Mouse (Mus musculus) hindlimb bud, embryonic 11.5 days (tissue): Measurements from ENCODE around the gene Il11ra1.
"Not testable (repeated sequence)": the region's sequence is repeated elsewhere in the genome, so short reads cannot be mapped to it uniquely, and the experiment has no call there.

ENCODE experiments used
- DNase-seq: peaks from one replicate; pipeline ENCODE4 v3.0.0-alpha.2; 2012; ENCODE audit warnings: low read depth, low spot score; ENCODE audit errors: extremely low spot score

The Il11ra1 gene

DNA sequence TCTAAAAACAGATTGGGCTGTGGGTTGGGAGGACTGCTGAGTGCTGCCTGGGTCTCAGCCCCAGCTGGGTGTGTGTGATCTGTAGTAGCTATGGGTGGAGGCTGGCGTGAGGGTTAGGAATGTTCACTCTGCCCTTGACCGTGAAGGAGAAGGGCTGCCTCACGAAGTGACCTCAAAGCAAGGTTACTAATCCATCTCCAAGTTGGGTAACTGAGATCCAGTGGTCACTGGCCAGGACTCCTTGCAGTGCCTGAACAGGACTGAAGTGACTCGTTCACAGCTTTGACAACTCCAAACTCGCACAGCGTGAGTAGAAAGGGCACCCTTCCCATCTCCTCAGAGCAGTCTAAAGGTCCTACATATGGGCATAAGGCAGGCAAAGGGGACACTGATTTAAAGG is 20.9 kb upstream of the Il11ra1 start:
- no peak for DNase-seq

DNA sequence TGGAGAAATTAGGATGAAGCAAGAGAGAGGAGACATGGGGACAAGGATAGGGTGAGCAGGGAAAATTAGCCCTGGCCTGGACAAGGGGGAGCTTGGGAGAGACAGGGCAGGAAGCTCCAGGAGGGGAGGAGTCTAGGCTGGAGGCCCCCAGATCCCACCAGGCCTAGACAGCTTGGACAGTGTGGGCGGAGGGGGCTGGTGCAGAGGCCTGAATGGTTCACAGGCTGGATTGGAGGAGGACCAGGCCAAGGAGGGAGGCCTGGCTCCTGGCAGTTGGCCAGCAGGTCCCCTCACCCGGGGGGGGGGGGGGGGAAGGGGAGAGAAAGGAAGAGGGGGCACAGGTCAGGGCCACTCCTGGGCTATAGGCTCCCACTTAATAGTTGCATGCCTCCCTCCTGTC is 20.5 kb upstream of the Il11ra1 start:
- DNase-seq: no peak

DNA sequence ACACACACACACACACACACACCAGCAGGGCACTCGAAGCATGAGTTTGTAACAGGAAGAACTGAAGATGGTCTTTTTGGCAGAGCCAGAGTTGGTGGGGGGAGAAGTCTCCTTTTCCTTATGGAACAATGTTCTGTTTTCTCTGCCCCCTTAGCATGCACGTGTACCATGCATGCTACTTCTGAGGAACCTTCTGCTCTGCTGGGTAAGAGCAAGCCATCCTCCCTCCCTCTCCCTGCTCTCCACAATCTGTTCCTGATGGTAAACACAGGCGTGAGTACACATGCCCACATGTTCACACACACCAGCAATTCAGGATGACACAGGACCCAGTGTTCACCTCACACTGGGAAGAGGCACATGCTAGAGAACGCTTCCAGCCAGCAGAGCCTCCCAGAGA is 18.6 kb upstream of the Il11ra1 start:
- DNase-seq: no peak

DNA sequence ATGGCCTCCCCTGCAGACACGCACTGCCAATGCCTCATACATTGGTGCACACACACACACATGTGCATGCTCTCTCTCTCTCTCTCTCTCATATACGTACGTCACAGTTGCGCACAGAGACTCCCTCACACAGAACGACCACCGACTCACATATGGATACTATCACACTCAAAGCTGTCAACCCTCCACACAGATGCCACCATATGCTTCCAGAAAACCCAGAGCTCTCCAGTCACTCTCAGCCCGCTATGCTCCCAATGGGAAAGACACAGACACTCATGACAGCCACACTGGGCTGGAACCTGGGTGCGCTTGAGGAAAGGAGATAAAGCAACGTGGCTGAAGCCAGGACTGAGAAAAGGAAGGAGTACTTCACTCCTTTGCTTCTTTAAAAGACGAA is 17.8 kb upstream of the Il11ra1 start:
- no peak for DNase-seq

DNA sequence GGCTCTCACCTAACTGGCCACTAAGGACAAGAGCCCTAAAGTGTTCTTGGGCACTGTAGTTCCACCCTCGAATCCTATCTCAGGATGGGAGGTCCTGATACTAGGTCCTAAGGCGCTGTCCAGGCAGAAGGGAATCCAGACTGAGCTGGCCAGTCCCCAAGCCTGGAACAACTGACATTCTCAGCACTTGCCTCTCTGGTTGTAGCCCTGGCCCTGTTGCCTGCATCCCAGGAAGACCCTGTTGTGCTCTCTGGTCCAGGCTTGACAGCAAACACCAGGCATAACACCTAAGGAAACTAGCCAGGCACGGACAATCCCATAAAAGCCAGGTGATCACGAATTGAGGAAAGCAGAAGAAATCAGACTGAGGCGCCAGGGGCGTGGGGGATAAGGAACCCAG is 17.0 kb upstream of the Il11ra1 start:
- DNase-seq: no peak

DNA sequence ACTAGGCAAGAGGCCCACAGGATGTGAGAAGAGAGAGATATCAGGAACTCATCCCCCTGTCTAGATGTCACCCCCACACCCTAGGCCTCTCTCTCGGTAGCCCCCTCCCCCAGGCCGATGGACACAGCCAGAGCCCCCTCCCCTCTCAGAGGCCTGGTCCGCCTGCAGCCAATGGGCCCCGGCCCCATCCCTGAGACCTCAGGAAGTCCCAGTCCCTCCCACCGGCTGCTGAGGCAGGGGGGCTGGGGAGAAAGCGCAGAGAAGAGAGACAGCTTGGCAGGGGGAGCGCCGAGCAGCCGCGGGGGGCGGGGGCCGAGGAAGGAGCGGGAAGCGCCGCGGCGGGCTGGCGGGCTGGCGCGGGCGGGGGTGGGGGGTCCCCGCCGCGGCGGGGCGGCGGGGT is 16.5 kb upstream of the Il11ra1 start:
- DNase-seq: not testable (repeated sequence)

DNA sequence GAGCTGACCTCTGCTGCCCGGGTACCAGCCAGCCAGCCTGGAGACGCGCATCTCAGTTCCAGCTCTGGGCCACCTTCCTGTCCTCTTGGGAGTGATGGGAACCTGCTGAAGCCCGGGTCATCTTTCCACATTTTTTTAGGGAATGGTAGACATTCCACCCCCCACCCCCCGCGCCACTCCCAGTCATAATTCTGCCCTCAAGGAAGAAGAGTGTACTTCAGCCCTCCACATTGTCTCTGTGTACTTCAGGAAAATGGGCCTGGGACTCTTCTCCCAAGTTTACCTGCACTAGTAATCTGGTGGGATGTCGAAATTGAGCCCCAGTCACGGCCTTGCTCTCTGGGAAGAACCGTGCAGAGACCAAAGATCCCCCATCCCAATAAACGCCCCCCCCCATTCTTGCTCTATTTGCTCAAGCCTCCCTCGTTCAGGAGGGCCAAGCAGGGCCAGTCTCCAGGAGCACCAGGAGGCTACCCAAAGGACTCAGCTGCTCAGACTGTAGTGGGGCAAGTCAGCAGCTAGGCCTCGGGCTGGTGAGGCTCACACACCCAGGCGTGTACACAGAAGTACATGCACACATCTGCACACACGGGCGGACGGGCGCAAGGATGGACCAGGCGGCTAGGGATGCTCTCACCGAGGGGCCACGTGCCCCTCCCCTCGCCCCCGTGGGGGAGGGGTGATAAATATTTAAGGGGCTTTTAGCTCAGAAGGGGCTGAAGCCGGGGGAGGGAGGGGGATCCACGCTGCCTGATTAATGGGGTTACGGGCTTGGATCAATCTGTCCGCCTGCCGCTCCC is 15.5 kb upstream of the Il11ra1 start:
- not testable (repeated sequence) for DNase-seq

DNA sequence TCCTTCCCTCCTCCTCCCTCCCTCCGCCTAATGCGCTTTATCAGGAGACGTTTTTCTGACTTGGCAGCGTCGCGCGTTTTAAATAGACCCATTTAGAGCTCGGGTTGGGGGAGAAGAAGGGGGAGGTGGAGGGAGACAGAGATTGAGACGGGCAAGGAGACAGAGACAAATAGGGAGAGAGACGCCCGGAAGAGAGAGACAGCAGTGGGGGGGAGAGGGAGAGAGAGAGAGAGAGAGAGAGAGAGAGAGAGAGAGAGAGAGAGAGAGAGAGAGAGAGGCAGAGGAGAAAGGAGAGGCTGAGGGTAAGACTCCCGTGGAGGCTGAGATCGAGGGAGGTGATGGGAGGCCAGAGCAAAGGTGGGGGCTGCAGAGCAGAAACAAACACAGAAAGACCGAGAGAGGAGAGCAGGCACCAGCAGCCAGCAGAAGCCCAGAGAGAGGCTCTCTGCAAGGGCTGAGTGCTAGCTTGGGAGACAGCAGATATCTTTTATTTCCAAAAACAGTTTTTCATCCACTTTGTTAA is 14.8 kb upstream of the Il11ra1 start:
- DNase-seq: not testable (repeated sequence)

DNA sequence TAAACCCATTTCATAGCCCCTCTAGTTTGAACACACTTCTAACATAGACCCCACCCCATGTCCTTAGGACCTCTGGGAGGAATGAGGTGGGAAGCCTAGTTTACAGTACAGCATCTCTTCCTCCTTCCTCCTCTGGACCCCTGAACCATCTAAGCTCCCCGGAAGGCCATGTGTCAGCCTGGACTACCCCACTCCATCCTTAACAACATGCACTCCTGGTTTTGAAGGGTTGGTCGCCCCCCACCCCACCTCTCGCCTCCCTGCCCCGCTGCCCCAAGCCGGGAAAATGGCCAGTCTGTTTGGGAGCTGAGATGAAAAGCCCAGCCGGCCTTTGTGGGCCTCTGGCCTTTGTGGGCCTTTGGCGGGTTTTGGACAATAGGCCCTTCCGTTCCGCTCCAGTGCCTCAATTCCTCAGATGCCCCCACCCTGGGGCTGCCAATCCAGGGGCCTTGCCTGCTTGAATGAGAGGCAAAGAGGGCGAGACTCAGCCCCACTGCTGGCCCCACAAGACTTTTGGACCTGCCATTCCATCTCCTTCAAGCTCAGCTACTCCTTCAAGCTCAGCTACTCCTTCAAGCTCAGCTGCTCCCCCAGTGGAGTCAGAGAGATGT is 13.8 kb upstream of the Il11ra1 start:
- DNase-seq: not testable (repeated sequence)

DNA sequence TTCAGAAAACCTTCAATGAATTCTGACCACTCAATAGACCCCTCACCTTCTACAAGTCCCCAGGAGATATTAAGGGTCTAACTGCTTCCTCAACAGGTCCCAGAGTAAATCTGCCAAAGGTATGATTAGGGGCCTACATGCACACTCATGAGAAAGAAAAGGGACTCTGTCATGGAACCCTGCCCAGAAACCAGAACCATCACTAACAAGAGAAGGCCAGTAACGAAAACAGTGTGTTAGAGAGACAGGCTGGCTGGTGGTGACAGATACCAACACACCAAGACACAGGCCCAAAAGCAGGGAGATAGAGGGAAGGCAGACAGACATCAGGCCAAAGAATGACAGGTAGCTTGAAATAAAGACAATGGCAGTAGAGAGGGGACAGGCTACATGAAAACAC is 11.2 kb upstream of the Il11ra1 start:
- DNase-seq: not testable (repeated sequence)

DNA sequence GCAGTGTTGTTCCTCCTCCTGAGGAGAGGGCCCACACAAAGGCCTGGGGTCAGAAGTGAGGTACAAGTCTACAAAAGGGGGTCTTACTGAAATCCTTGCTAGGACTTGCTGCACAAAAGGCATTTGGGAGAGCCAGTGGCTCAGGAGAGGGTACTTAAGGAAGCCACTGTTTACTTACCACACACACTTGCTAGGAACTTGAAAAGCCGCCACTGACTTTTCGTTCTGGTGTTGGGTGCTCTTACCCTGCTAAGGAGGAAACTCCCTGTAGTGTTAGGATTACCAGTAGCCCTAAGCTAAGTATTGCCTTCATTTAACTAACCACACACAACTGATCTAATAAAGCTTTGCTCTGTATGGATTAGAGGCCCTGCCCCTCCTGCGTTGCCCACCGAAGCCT is 9.8 kb upstream of the Il11ra1 start:
- DNase-seq: not testable (repeated sequence)

DNA sequence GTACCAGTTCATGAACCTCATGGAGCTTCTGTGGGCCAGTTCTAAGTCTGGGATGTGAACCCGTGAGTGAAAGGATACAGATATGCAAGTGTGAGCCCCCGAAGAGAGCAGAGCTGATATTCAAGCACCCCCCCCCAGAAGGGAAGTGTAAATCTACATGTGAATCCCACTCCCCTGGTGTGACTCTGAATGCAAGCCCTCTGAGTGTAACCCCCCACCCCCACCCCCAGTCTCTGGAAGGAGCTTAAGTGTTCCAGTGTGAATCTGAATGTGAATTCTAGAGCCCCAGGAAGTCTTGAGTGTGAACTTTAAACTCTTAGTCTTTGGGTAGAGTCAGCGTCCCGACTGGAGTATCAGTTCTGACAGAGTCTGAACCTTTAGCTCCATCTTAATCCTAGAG is 6.3 kb upstream of the Il11ra1 start:
- not testable (repeated sequence) for DNase-seq

DNA sequence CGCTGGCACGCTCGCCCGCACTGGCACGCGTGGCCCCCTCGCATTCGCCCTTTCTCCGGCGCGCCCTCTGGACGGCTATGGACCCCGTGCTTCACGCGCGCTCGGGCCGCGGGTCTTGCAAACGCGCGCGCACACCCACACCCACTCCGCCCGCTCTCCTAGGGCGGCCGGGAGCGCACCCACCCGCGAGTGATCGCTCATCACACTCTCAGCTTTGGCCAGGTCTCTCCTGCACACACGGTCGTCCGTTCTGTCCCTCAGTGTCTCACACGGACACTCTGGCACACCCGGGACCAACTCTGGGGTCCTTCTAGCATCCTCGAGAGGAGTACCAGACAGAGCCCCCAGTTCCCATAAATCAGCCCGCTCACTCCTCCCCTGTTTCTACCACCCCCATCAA is 4.0 kb upstream of the Il11ra1 start:
- not testable (repeated sequence) for DNase-seq

DNA sequence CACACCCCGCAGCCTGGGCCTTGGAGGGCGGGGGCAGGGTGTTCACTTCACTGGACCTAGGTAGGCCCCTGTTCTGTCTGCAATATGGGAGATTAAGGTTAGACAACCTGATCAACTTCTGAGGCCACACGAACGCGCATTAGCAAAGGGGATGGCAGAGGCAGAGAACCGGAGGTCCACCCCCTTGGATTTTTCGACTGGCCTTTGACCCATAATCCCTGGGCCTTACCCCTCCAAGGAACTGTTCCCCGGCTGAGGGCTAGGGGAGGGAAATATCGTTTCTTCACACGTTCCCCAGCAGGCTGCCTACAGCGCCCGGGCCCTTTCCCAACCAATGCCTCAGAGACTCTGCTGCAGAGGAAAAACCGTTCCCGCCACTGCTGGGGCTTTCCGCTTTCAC is 3.3 kb upstream of the Il11ra1 start:
- not testable (repeated sequence) for DNase-seq

DNA sequence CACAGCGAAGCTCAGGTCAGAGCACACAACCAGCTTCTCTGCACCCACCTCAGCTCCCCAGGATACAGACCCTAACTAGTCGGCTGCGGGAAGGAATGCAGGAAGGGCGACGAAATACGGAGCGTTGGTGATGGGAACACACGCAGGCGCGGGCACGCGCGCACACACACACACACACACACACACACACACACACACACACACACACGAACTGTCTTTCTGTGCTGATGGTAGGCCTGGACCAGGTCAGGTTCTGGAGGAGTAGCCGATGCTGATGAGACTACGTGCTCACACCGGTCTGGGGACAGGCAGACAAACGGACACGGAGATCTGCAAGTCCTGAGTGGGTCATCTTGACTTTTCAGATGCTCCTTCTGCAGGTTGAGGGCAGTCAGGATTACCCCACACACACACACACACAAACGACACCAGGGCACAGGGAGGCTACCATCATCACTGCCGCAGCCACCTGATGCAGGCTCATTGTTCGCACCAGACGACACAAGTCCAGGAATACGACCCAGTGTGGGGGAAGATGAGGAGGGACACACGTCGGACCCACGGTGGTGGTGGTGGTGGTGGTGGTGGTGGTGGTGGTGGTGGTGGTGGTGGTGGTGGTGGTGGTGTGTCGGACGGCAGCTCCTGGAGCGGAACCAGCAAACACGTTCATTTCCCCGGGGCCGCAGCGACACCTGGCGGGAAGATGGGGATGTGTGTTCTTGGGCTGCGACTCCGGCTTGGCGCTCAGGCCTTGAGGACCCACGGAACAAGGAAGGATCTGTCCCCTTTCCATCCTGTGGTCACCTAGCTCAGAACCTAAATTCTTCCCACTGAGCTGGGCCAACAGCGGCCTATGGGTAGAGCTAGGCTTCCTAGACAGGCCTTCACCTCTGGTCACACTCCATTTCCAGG is 2.6 kb upstream of the Il11ra1 start, which contains the start of gene Cntfr:
Cntfr (minus strand) TSS at position 160 of the 912 bp plus-strand sequence.
- not testable (repeated sequence) for DNase-seq

DNA sequence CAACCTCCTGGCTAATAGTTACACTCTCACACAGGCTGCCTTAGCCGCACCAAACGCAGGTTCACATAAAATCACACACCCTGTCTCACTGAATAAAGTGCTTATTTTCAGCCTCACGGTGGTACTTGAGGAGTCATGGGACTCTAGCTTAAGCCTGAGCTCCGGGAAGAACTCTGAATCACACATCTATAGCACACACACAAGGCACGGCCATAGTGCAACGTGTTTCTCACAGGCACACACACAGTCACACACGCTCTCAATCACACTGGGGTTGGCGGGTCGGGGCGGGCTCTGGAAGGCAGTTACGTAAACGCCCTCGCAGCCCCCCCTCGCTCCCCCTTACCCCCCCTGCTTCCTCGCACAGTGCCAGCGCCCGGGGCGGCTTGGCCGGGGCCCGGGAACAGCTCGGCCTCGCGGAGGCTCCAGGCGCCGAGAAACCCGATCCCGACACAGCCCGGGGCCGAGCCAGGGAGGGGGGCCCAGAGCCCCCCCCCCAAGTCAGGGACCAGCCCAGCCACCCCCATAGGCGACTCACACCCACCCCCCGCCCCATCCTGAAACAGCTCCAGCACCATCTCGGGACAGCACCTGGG is 1.3 kb upstream of the Il11ra1 start:
- DNase-seq: not testable (repeated sequence)

DNA sequence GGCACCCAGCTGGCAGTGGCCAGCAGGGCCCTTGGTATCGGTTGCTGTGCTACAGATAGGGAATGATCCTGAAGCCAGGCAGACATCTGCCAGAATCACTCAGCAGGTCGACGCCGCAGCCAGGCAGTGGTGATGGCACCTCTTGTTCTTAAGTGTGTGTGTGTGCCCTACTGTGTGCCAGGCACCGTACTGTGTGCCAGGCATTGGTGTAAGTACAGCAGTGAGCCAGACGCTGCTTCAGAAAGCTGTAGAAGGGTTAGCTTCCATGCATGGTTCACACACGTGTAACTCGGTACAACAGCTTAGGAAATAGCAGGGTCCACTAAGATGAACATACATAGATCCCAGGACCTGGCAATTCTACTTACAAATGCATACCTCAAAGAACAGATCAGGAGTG is 435 bp downstream of the Il11ra1 start:
- DNase-seq: not testable (repeated sequence)

DNA sequence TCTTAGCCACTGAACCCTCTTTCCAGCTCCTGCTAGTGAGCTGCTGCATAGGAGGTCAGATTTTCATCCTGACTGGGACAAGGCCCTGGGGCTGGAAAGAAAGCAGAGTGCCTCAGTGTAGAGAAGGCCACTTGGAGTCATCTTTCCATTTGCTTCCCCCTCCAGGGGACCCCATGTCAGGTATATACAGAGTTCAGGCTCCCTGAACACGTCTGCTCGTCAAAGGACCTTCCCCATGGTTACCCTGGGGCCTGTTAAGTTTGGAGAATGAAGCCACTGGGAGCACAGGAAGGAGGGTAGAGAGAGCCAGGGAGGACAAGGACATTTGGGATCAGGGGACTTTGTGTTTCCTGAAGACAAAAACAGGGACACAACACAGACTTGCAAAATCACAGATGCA is 2.4 kb downstream of the Il11ra1 start:
- DNase-seq: not testable (repeated sequence)

DNA sequence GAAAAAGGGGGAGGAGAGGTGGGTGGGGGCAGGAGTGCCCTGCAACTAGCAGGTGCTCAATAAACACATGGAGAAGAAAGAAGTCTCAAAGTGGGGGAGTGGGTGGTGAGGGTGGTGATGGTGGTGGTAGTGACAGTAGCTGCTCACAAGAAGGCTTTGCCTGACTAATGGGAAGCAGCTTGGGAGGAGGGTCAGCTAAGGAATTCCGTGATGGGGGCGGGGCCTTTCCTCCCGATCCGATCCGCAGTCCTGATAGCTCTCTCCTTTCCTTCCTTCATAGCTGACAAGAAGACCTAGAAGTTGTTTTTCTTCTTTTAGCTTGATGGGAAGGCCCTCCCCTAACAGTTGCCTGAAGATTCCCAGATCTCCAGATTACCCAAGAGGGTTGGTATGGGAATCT is 4.9 kb downstream of the Il11ra1 start:
- no peak for DNase-seq

DNA sequence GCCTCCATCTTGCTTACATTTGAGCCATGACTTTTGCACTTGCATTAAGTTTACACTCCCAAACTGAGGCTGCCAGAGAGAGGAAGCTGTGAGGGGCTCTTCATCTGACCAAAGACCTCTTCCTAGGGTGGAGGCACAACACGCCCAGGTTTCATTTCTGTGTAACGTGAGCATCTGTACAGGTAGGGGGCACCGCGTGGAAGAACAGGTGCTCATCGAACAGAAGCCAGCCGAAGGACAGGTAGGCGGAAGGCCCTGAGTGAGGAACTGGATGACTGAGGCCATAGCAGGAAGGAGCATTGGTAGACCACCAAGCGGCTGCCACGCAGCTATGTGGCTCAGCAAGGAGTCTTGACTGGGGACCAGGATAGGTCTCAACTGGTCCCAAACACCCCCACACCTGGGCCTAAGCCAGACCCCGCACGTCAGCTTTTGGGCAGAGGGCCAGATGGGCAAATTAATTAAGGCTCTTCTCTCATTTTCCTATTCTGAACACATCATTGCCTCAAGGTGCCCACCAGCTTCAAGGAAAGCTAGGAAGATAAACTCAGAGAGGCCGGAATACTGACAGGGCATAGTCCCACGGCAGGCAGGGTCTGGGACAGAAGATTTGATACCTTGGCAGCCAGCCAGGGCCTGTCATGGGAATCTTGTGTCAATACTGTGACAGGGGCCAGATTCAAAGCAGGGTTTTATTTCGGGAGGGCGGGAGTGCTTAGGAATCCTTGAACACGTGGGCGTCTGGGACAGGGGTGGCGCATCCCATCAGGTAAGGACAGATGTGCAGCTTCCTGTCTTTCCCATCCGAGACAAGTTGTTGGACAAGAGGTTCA is 6.3 kb downstream of the Il11ra1 start:
- DNase-seq: no peak
